Mouse (Mus musculus) heart, embryonic 11.5 days (tissue): ENCODE data around the gene Neurl1a. TPM values are rescaled to one million over a fixed set of nuclear protein-coding genes. Genes with fewer than 3 reads are reported as not detected.

Experiments used
- ATAC-seq: fragments of 200-750 bp; cut with Nextera tagmentation; replicated peaks from 2 replicates; pipeline ENCODE4 v1.8.0; 2017; ENCODE audit warnings: moderate library complexity; ENCODE audit not compliant: insufficient number of reproducible peaks, low FRiP score, low TSS enrichment
- H3K27ac ChIP-seq: fragments of 300-500 bp; sonication (generic); 2 replicates; pipeline ENCODE4 v1.5.1; 2014; ENCODE audit warnings: mild to moderate bottlenecking, low read depth, low read length
- H3K27me3 ChIP-seq: fragments of 300-500 bp; sonication (generic); 2 replicates; pipeline ENCODE4 v1.6.1; 2014; ENCODE audit warnings: mild to moderate bottlenecking, low read length, mixed read lengths; ENCODE audit not compliant: control insufficient read depth, insufficient read depth
- H3K36me3 ChIP-seq: fragments of 300-500 bp; sonication (generic); 2 replicates; pipeline ENCODE4 v1.6.1; 2014; ENCODE audit warnings: mild to moderate bottlenecking, low read length, moderate library complexity, mixed read lengths; ENCODE audit not compliant: control insufficient read depth, insufficient read depth
- H3K4me1 ChIP-seq: fragments of 300-500 bp; sonication (generic); 2 replicates; pipeline ENCODE4 v1.6.1; 2014; ENCODE audit warnings: low read length; ENCODE audit not compliant: control insufficient read depth, insufficient read depth
- H3K4me2 ChIP-seq: fragments of 300-500 bp; sonication (generic); 2 replicates; pipeline ENCODE4 v1.6.1; 2014; ENCODE audit warnings: mild to moderate bottlenecking, moderate library complexity
- H3K4me3 ChIP-seq: fragments of 300-500 bp; sonication (generic); 2 replicates; pipeline ENCODE4 v1.5.1; 2014; ENCODE audit warnings: low read depth, low read length
- H3K9ac ChIP-seq: fragments of 300-500 bp; sonication (generic); 2 replicates; pipeline ENCODE4 v1.6.1; 2014; ENCODE audit warnings: mild to moderate bottlenecking, low read depth, low read length, moderate library complexity
- H3K9me3 ChIP-seq: fragments of 300-500 bp; sonication (generic); replicated peaks from 2 replicates; pipeline ENCODE4 v1.6.1; 2016; ENCODE audit warnings: low read length; ENCODE audit not compliant: control insufficient read depth
- WGBS: fragments of 180-500 bp; shearing (Covaris S2); extraction: QIAGEN DNeasy Blood & Tissue Kit; methylation state at CpG from one replicate; pipeline ENCODE4 v1.1.7; 2014; ENCODE audit not compliant: insufficient replicate concordance; 5-methylcytosine and 5-hydroxymethylcytosine counted together
- polyA plus RNA-seq: library from polyadenylated mRNA; unstranded; fragments of >200 nt; fragmentation: Nextera tagmentation; extraction: Ambion mirVana; gene quantifications from 2 replicates; pipeline ENCODE4 v1.2.1, GENCODE M21; 2014

Neurl1a gene
- polyA plus RNA-seq, 1 experiment from 2014 or later = 3.2 TPM

DNA sequence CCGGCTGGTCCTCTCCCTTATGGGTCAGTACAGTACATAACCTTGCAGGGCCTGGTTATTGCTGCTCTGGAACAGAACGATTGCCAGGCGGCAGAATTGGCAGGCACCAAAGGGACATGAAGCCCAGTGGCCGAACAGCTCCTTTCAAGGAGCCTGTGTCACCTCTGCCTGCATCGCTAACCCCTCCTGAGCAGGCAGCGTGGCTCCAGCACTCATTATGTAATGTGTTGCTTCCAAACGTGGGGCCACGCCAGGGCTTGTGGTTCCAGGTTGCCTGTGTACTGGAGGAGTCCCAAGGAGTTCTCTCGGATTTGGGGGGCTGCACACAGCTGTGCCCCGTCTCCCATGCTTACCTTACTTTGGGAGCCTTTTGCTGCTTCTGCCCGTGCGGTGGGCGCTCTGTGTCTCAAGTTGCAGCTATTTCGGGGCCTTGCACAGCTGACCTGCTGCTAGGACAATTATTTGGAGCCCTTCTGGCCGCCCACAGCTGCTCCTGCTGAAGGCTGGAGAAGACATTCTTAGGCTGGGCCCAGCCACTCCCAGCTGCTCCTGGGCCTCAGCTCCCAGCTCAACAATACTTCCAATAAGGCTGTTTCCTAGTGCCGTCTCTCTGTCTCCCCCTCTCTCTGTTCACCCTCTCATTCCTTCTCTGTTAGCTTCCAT is 70.4 kb downstream of the Neurl1a start:
- H3K4me1 ChIP-seq = no peaks in the 10 kb centered on the region
- no peaks in the 10 kb centered on the region for H3K36me3 ChIP-seq
- no peak overlapping the region for H3K27ac ChIP-seq
- ATAC-seq = no peak
- H3K4me3 ChIP-seq = no peak overlapping the region
- peaks cover 29% of the 10 kb centered on the region for H3K27me3 ChIP-seq
- 69% methylated on average over 16 of the region's 16 CpGs for WGBS
- H3K9me3 ChIP-seq = no peaks in the 10 kb centered on the region
- H3K4me2 ChIP-seq = no peak overlapping the region
- no peak overlapping the region for H3K9ac ChIP-seq

DNA sequence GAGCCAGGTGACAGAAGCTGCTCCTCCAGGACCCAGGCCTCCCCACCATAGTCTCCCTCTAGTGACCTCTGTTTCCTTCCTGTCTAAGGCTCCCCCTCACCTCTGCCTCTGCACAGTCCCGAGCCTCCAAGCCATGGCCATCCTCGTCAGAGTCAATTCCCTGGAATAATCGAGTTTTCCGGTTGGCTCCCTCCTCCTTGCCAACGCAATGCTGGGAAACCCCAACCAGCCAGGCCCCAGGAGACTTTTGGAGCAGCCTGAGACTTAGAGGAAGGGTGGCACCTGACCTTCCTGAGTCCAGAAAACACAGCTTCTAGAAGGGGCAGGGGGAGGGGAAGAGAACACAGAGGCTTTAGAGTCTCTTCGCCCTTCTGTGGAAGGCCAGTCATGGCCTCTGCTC is 72.3 kb downstream of the Neurl1a start:
- no peaks in the 10 kb centered on the region for H3K4me1 ChIP-seq
- no peak overlapping the region for H3K4me3 ChIP-seq
- H3K27me3 ChIP-seq = peaks cover 34% of the 10 kb centered on the region
- no peak overlapping the region for H3K27ac ChIP-seq
- ATAC-seq = no peak
- H3K9me3 ChIP-seq = no peaks in the 10 kb centered on the region
- WGBS = 69% methylated on average over 6 of the region's 6 CpGs
- H3K36me3 ChIP-seq = no peaks in the 10 kb centered on the region
- H3K4me2 ChIP-seq = no peak overlapping the region
- no peak overlapping the region for H3K9ac ChIP-seq

DNA sequence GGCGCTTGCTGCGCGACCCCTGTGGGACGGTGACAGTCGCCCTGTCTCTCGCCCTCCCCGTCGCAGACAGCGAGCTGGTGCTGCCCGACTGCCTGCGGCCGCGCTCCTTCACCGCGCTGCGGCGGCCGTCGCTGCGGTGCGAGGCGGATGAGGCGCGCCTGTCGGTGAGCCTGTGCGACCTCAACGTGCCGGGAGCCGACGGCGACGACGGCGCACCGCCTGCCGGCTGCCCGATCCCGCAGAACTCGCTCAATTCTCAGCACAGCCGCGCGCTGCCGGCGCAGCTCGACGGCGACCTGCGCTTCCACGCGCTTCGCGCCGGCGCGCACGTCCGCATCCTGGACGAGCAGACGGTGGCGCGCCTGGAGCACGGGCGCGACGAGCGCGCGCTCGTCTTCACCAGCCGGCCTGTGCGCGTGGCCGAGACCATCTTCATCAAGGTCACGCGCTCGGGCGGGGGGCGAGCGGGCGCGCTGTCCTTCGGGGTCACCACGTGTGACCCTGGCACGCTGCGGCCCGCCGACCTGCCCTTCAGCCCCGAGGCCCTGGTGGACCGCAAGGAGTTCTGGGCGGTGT is 74.5 kb downstream of the Neurl1a start:
- Histone ChIP-seq H3K9me3 (no peaks in the 10 kb centered on the region), H3K4me3 (peak overlapping the region; percentile 40), H3K9ac (peak overlapping the region; percentile 56), H3K4me1 (no peaks in the 10 kb centered on the region), H3K27me3 (peaks cover 34% of the 10 kb centered on the region), H3K36me3 (no peaks in the 10 kb centered on the region), H3K4me2 (peak overlapping the region; percentile 62), H3K27ac (no peak overlapping the region)
- WGBS = 4% methylated on average over 86 of the region's 90 CpGs
- ATAC-seq = no peak

DNA sequence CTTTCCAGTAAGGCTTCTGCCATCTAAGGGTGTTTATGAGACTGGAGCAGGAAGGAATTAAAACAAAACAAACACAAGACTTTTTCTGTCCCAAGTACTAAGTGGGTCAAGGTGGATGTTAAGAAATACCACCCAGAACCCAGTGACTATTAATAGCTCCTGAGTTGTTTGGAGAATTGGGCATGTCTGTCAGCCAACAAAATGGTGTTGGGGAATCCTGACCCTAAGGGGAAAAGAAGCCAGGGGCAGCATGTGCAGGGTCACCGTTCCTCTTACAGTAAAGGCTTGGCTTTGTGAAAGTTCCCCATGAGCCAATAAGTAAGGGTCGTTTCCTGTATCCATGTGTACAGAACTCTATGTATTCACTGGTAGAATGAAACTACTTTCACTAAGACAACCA is 76.4 kb downstream of the Neurl1a start:
- Histone ChIP-seq H3K4me3 (no peak overlapping the region), H3K36me3 (no peaks in the 10 kb centered on the region), H3K4me2 (no peak overlapping the region), H3K4me1 (no peaks in the 10 kb centered on the region), H3K27me3 (peaks cover 34% of the 10 kb centered on the region), H3K9me3 (no peaks in the 10 kb centered on the region), H3K27ac (no peak overlapping the region), H3K9ac (no peak overlapping the region)
- 59% methylated on average over 2 of the region's 2 CpGs for WGBS
- no peak for ATAC-seq

DNA sequence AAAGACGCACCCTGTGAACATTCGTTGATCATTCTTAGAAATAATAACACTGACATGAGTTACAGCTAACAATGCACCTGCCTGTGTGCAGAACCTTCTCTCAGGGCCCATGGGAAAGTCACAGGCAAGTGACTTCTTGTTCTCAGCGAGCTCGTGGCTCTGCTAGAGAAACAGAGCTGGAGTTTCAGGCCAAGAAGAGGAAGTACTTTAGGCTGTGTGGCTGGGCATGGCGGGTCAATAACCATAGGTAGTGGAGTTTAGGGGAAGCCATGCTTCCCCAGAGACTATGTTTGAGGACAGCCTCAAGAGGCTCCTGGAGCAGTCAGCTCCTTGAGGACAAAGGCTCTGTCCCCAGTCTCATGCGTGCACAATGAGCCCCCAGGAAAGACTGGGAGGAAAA is 77.3 kb downstream of the Neurl1a start:
- Histone ChIP-seq H3K4me2 (no peak overlapping the region), H3K4me3 (no peak overlapping the region), H3K9me3 (no peaks in the 10 kb centered on the region), H3K36me3 (no peaks in the 10 kb centered on the region), H3K4me1 (no peaks in the 10 kb centered on the region), H3K9ac (no peak overlapping the region), H3K27me3 (peaks cover 34% of the 10 kb centered on the region), H3K27ac (no peak overlapping the region)
- ATAC-seq = no peak
- 72% methylated on average over 6 of the region's 6 CpGs for WGBS

DNA sequence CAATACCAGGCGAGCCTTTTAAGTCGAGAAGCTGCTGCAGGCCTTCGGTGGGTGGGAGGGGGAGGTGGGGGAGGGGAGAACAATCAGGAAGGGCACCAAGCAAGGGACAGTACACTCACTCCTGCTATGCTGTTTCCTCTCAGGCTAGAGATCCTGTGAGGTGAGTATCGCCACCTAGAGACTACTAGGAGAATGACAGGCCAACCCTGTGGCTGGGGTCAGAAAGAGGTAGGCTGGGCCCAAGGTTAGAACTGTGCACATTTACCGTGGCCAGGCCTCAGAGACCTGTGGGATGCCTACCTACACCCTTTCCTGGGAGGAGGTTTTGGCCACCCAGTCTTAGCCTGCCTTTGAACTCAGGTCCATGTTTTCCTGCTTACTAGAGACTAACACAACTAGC is 81.0 kb downstream of the Neurl1a start:
- H3K36me3 ChIP-seq = no peaks in the 10 kb centered on the region
- ATAC-seq = no peak
- 11% methylated on average over 5 of the region's 5 CpGs for WGBS
- H3K4me1 ChIP-seq = no peaks in the 10 kb centered on the region; the same call in 1 of the 2 replicates
- no peaks in the 10 kb centered on the region for H3K9me3 ChIP-seq
- H3K9ac ChIP-seq = no peak overlapping the region
- no peak overlapping the region for H3K4me3 ChIP-seq
- H3K4me2 ChIP-seq = no peak overlapping the region
- H3K27me3 ChIP-seq = no peaks in the 10 kb centered on the region; the same call in 1 of the 2 replicates
- no peak overlapping the region for H3K27ac ChIP-seq

DNA sequence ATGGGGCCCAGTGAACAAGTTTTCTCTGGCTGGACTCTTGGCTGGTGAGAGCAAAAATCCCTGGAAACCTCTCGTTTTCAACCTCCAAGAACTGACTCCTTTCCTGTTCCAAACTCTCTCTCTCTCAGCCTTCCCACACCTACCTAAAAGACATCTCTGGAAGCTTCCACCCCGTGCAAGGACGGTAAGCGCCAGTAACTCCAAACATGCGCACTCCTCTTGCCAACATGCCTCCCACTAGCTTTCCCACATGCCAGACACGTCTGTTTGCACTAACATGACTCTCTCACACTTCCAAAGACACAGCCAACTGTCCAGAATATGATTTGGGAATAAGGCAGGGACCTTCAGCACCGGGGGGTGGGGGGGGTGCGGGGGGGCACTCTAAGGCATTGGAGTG is 82.6 kb downstream of the Neurl1a start:
- no peaks in the 10 kb centered on the region for H3K36me3 ChIP-seq
- H3K9ac ChIP-seq = no peak overlapping the region
- 80% methylated on average over 8 of the region's 8 CpGs for WGBS
- H3K27me3 ChIP-seq = no peaks in the 10 kb centered on the region
- no peak for ATAC-seq
- H3K4me2 ChIP-seq = no peak overlapping the region
- no peaks in the 10 kb centered on the region; the same call in 1 of the 2 replicates for H3K4me1 ChIP-seq
- no peak overlapping the region for H3K4me3 ChIP-seq
- H3K9me3 ChIP-seq = no peaks in the 10 kb centered on the region
- H3K27ac ChIP-seq = no peak overlapping the region

DNA sequence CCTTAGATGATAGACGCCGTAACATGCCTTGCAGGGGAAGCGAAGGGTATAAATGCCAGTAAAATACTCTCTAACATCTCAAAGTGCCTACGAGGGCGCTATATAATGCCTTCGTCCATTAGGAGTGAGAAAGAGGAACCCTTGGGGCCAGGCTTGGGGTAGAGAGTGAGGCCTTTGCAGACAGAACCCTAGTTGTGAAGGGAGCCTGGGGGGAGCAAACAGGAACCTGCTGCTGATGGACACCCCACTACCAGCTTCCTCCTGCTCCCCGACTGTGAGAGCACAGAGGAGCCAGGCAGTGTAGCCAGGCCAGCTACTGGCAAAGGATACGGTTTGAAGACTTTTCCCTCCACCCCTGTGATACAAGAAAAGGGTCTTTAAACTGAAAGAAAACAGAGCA is 85.0 kb downstream of the Neurl1a start:
- no peak overlapping the region for H3K9ac ChIP-seq
- H3K9me3 ChIP-seq = no peaks in the 10 kb centered on the region
- H3K4me1 ChIP-seq = no peaks in the 10 kb centered on the region; the same call in 1 of the 2 replicates
- H3K27ac ChIP-seq = no peak overlapping the region
- H3K27me3 ChIP-seq = no peaks in the 10 kb centered on the region
- ATAC-seq = no peak
- no peak overlapping the region for H3K4me3 ChIP-seq
- 87% methylated on average over 8 of the region's 8 CpGs for WGBS
- no peak overlapping the region for H3K4me2 ChIP-seq
- H3K36me3 ChIP-seq = peaks cover 21% of the 10 kb centered on the region
